Mouse (Mus musculus) v-Abl transformed pro-B cells (cell line): ENCODE results near the gene Gkn2.

Source experiments
- in situ Hi-C, 2 experiments: fragments of 400-800 bp; cut with MboI; formaldehyde crosslinking; loops; one replicate each; pipeline ENCODE4 v1.15.1; 2025; ENCODE audit not compliant: unreplicated experiment in 2 of 2

The Gkn2 gene

GRCm38 (mm10) chr6:87373057-87373456 is at the start of gene Gkn2:
Gene Gkn2, plus strand, starts transcription at chr6:87373357.
- in situ Hi-C loops: no loop called here

- in situ Hi-C loops: loop anchor here in 1 of 2 experiments (5.0 kb wide), 1 partner anchor 221 kb away; the partner anchor contains the start of gene D6Ertd527e
Observed at GRCm38 (mm10) chr6:87323381-87323780, 49.8 kb upstream of the Gkn2 start.

- in situ Hi-C loops: loop anchor here in 1 of 2 experiments (5.0 to 25.0 kb wide), 3 partner anchors 35 to 540 kb away; partner anchors contain the start of genes Anxa4 and D6Ertd527e
Observed at GRCm38 (mm10) chr6:87326932-87327331, 46.2 kb upstream of the Gkn2 start.

- in situ Hi-C loops: loop anchor here in 1 of 2 experiments (5.0 to 25.0 kb wide), 3 partner anchors 36 to 541 kb away; partner anchors contain the start of genes Anxa4 and D6Ertd527e
Observed at GRCm38 (mm10) chr6:87328265-87329173, 44.6 kb upstream of the Gkn2 start.

GRCm38 (mm10) chr6:87332380-87332779 is 40.8 kb upstream of the Gkn2 start:
- in situ Hi-C loops: loop anchor here in 1 of 2 experiments (25.0 kb wide), 1 partner anchor 545 kb away; the partner anchor contains the start of gene Anxa4

GRCm38 (mm10) chr6:87334361-87335090 is 38.6 kb upstream of the Gkn2 start:
- in situ Hi-C loops: loop anchor here in 1 of 2 experiments (25.0 kb wide), 1 partner anchor 547 kb away; the partner anchor contains the start of gene Anxa4

GRCm38 (mm10) chr6:87335091-87335934 is 37.8 kb upstream of the Gkn2 start, which contains the start of gene Antxr1:
Gene Antxr1, minus strand, starts transcription at chr6:87335821.
- in situ Hi-C loops: loop anchor here in 1 of 2 experiments (25.0 kb wide), 1 partner anchor 548 kb away; the partner anchor contains the start of gene Anxa4

- in situ Hi-C loops: loop anchor here in 1 of 2 experiments (25.0 kb wide), 1 partner anchor 549 kb away; the partner anchor contains the start of gene Anxa4
Observed at GRCm38 (mm10) chr6:87335935-87336295, 37.2 kb upstream of the Gkn2 start.

- in situ Hi-C loops: no loop called here
Observed at GRCm38 (mm10) chr6:87350829-87351228, 22.3 kb upstream of the Gkn2 start, which contains the start of gene Gkn1. Gene Gkn1, minus strand, starts transcription at chr6:87350942.

GRCm38 (mm10) chr6:87354441-87354840 is 18.7 kb upstream of the Gkn2 start:
- in situ Hi-C loops: no loop called here

GRCm38 (mm10) chr6:87369223-87369622 is 3.9 kb upstream of the Gkn2 start:
- in situ Hi-C loops: no loop called here

GRCm38 (mm10) chr6:87383926-87384691 is 11.0 kb downstream of the Gkn2 start:
- in situ Hi-C loops: no loop called here

GRCm38 (mm10) chr6:87384761-87385160 is 11.6 kb downstream of the Gkn2 start:
- in situ Hi-C loops: loop anchor here in 1 of 2 experiments (5.0 kb wide), 1 partner anchor 282 kb away; the partner anchor contains the start of gene D6Ertd527e

GRCm38 (mm10) chr6:87386203-87386602 is 13.0 kb downstream of the Gkn2 start:
- in situ Hi-C loops: loop anchor here in 1 of 2 experiments (5.0 kb wide), 1 partner anchor 284 kb away; the partner anchor contains the start of gene D6Ertd527e

- in situ Hi-C loops: loop anchor here in 1 of 2 experiments (5.0 kb wide), 1 partner anchor 284 kb away; the partner anchor contains the start of gene D6Ertd527e
Observed at GRCm38 (mm10) chr6:87386681-87387080, 13.5 kb downstream of the Gkn2 start.

GRCm38 (mm10) chr6:87388877-87389276 is 15.7 kb downstream of the Gkn2 start, which contains the start of gene Gkn3:
Gene Gkn3, minus strand, starts transcription at chr6:87388935.
- in situ Hi-C loops: loop anchor here in 1 of 2 experiments (5.0 kb wide), 1 partner anchor 287 kb away; the partner anchor contains the start of gene D6Ertd527e

- in situ Hi-C loops: loop anchor here in 1 of 2 experiments (5.0 kb wide), 1 partner anchor 287 kb away; the partner anchor contains the start of gene D6Ertd527e
Observed at GRCm38 (mm10) chr6:87389455-87389989, 16.4 kb downstream of the Gkn2 start.
